Mouse (Mus musculus) CD8-positive naive resting alpha-beta T cell, adult 2 months (primary cell): ENCODE results near the gene Gm1527.
"Not testable (repeated sequence)": the region's sequence is repeated elsewhere in the genome, so short reads cannot be mapped to it uniquely, and the experiment has no call there.

ENCODE experiments used
- DNase-seq, 2 experiments: peaks; one replicate each; pipeline ENCODE4 v3.0.0; 2022; ENCODE audit warnings: low read depth in 2 of 2, low spot score in 2 of 2

Gm1527 gene

GRCm38 (mm10) chr3:28892317-28892716 is at the start of gene Gm1527:
Gm1527 (plus strand) TSS chr3:28892617.
- no peak for DNase-seq

GRCm38 (mm10) chr3:28843231-28843630 is 49.2 kb upstream of the Gm1527 start:
- no peak for DNase-seq

GRCm38 (mm10) chr3:28847115-28847514 is 45.3 kb upstream of the Gm1527 start:
- no peak for DNase-seq

GRCm38 (mm10) chr3:28852174-28852573 is 40.2 kb upstream of the Gm1527 start:
- DNase-seq, result not testable (repeated sequence)

GRCm38 (mm10) chr3:28859630-28860392 is 32.6 kb upstream of the Gm1527 start:
- not testable (repeated sequence) for DNase-seq

GRCm38 (mm10) chr3:28896966-28897365 is 4.5 kb downstream of the Gm1527 start:
- DNase-seq, result not testable (repeated sequence)

GRCm38 (mm10) chr3:28965931-28966330 is 73.5 kb downstream of the Gm1527 start:
- no peak for DNase-seq

- peak in 1 of 2 experiments; percentile 12 for DNase-seq
Measured at GRCm38 (mm10) chr3:28968851-28969250, 76.4 kb downstream of the Gm1527 start.
